Mouse (Mus musculus) forebrain, embryonic 14.5 days (tissue): Measurements from ENCODE around the gene Ctrl. TPM values are rescaled to one million over a fixed set of nuclear protein-coding genes. Genes with fewer than 3 reads are reported as not detected.

ENCODE experiments used
- ATAC-seq: fragments of 200-750 bp; cut with Nextera tagmentation; 2 replicates; pipeline ENCODE4 v1.8.0; 2017; ENCODE audit warnings: mild to moderate bottlenecking, moderate library complexity
- DNase-seq: peaks from one replicate; pipeline ENCODE4 v3.0.0-alpha.2; 2015; ENCODE audit warnings: low spot score
- H3K27ac ChIP-seq: fragments of 300-500 bp; sonication (generic); 2 replicates; pipeline ENCODE4 v1.5.1; 2014; ENCODE audit warnings: low read depth, mild to moderate bottlenecking, control low read depth, low read length, moderate library complexity
- H3K27me3 ChIP-seq: fragments of 300-500 bp; sonication (generic); replicated peaks from 2 replicates; pipeline ENCODE4 v1.6.1; 2014; ENCODE audit warnings: low read length, control low read depth, mixed read lengths; ENCODE audit not compliant: control insufficient read depth, insufficient read depth
- H3K36me3 ChIP-seq: fragments of 300-500 bp; sonication (generic); 2 replicates; pipeline ENCODE4 v1.6.1; 2014; ENCODE audit warnings: low read length, control low read depth; ENCODE audit not compliant: control insufficient read depth, insufficient read depth
- H3K4me1 ChIP-seq: fragments of 300-500 bp; sonication (generic); 2 replicates; pipeline ENCODE4 v1.6.1; 2014; ENCODE audit warnings: antibody characterized with exemption, low read length, control low read depth; ENCODE audit not compliant: control insufficient read depth, insufficient read depth
- H3K4me2 ChIP-seq: fragments of 300-500 bp; sonication (generic); 2 replicates; pipeline ENCODE4 v1.6.1; 2014; ENCODE audit warnings: mild to moderate bottlenecking, control low read depth, low read length
- H3K4me3 ChIP-seq: fragments of 300-500 bp; sonication (generic); 2 replicates; pipeline ENCODE4 v1.5.1; 2014; ENCODE audit warnings: low read depth, low read length, control low read depth
- H3K9ac ChIP-seq: fragments of 300-500 bp; sonication (generic); 2 replicates; pipeline ENCODE4 v1.6.1; 2014; ENCODE audit warnings: mild to moderate bottlenecking, low read length, control low read depth, moderate library complexity
- H3K9me3 ChIP-seq: fragments of 300-500 bp; sonication (generic); replicated peaks from 2 replicates; pipeline ENCODE4 v1.6.1; 2016; ENCODE audit warnings: low read length, control low read depth, mixed read lengths; ENCODE audit not compliant: control insufficient read depth
- WGBS: fragments of 180-500 bp; shearing (Covaris S2); extraction: QIAGEN DNeasy Blood & Tissue Kit; methylation state at CpG from one replicate; pipeline ENCODE4 v1.1.7; 2014; 5-methylcytosine and 5-hydroxymethylcytosine counted together
- polyA plus RNA-seq: library from polyadenylated mRNA; unstranded; fragments of >200 nt; fragmentation: Nextera tagmentation; extraction: Ambion mirVana; gene quantifications from 2 replicates; pipeline ENCODE4 v1.2.1, GENCODE M21; 2014

The Ctrl gene
- polyA plus RNA-seq, 1 experiment from 2014 or later: 1.9 TPM

DNA sequence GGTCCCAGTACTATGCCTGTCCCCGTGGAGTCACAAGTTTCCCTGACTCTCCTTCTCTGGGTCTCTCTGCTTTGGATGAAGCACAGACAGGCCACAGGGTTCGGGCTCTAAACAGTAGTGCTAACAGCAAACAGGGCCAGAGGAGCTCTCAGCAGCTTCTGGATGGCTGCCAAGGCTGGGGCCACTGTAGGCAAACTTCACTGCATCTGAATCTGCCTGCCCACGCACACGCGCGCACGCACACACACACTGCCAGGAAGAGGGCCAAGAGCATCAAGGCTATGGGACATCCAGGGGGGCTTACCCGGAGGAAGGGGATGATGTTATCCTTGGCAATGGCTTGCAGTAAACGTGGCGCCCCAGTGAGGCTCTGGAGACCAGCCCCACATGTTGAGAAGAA lies 15.7 kb upstream of the Ctrl start:
- Histone ChIP-seq H3K4me2 (no peak overlapping the region), H3K4me1 (no peaks in the 10 kb centered on the region), H3K36me3 (no peaks in the 10 kb centered on the region), H3K27ac (no peak overlapping the region), H3K9ac (no peak overlapping the region), H3K4me3 (no peak overlapping the region), H3K27me3 (no peaks in the 10 kb centered on the region), H3K9me3 (no peaks in the 10 kb centered on the region)
- DNase-seq (peak; percentile 60), ATAC-seq (peak; percentile 33; the same call in 1 of the 2 replicates)
- WGBS: 50% methylated on average over 10 of the region's 10 CpGs

DNA sequence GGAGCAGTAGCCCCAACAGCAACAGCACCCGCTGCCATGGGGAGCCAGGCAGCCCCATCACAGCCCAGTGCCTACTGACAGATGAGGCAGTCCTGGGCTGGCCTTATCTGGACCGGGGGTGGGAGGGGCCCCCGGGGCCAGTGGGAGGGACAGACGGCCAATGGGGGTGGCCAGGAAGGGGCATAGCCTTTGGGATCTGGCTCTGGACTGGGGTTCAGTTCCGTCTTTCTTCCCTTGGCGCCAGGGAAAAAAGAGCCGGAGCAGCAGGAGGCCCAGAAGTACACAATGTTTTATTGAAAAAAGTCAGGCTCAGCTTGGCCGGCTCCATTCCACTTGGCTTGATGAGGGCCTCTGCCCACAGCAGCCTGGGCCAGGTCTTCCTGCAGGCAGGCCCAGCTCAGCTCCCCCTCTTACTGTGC lies 9.7 kb upstream of the Ctrl start, which contains the start of gene Lcat:
TSS of gene Lcat (minus strand) at position 62 of the 419 bp plus-strand sequence.
- H3K4me3 ChIP-seq: no peak within 1 kb of the TSS
- no peak within 1 kb of the TSS for H3K9ac ChIP-seq
- ATAC-seq: no peak
- no peaks in the 10 kb centered on the region; the same call in 1 of the 2 replicates for H3K36me3 ChIP-seq
- no peak for DNase-seq
- H3K9me3 ChIP-seq: no peaks in the 10 kb centered on the region
- no peak within 1 kb of the TSS for H3K27ac ChIP-seq
- H3K4me1 ChIP-seq: no peaks in the 10 kb centered on the region
- H3K27me3 ChIP-seq: no peaks in the 10 kb centered on the region
- H3K4me2 ChIP-seq: no peak within 1 kb of the TSS
- WGBS: 45% methylated on average over 8 of the region's 8 CpGs

DNA sequence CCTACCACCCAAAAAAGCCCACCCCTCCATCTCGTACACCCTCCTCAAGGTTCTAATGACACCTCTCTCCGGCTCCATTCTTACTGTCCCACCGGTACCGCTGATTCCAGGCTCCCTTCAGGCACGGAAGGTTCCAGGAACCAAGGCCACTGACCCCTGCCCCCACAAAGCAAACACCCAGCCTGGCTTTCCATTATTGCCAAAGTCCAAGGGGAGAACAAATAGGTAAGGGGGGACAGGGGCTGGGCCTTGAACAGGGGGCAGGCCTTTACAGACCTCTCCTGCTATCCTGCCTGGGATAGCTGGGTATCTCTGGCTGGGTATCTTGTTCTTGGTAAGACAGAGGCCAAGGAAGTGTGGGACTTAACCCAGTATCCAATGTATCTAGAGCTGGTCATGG lies 8.9 kb upstream of the Ctrl start:
- no peaks in the 10 kb centered on the region; the same call in 1 of the 2 replicates for H3K4me1 ChIP-seq
- ATAC-seq: no peak
- no peaks in the 10 kb centered on the region; the same call in 1 of the 2 replicates for H3K36me3 ChIP-seq
- no peak overlapping the region for H3K4me3 ChIP-seq
- H3K27ac ChIP-seq: no peak overlapping the region
- no peak for DNase-seq
- no peaks in the 10 kb centered on the region for H3K9me3 ChIP-seq
- H3K4me2 ChIP-seq: no peak overlapping the region
- H3K9ac ChIP-seq: no peak overlapping the region
- 95% methylated on average over 5 of the region's 5 CpGs for WGBS
- H3K27me3 ChIP-seq: no peaks in the 10 kb centered on the region

DNA sequence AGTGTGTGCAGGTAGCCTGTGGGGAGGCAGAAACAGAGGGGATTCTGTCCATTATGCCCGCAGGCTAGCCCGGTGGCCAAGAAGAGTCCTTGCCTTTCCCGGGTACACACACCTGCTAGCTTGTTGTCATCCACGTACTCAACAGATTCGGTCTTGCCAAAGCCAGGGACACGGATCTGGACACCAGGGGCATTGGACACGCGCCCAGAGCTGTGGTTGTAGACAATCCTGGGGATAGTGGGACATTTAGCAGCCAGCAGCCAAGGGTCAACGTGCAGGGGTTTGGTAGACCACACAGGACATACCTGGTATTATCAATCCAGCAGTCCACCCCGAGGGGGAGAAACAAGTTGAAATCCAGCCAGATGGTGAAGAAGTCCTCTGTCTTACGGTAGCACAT lies 8.4 kb upstream of the Ctrl start:
- no peak for DNase-seq
- no peak overlapping the region for H3K9ac ChIP-seq
- WGBS: 93% methylated on average over 11 of the region's 11 CpGs
- no peaks in the 10 kb centered on the region for H3K27me3 ChIP-seq
- no peak overlapping the region for H3K4me3 ChIP-seq
- ATAC-seq: no peak
- H3K4me2 ChIP-seq: no peak overlapping the region
- no peaks in the 10 kb centered on the region for H3K9me3 ChIP-seq
- H3K36me3 ChIP-seq: no peaks in the 10 kb centered on the region; the same call in 1 of the 2 replicates
- H3K4me1 ChIP-seq: no peaks in the 10 kb centered on the region; the same call in 1 of the 2 replicates
- H3K27ac ChIP-seq: no peak overlapping the region

DNA sequence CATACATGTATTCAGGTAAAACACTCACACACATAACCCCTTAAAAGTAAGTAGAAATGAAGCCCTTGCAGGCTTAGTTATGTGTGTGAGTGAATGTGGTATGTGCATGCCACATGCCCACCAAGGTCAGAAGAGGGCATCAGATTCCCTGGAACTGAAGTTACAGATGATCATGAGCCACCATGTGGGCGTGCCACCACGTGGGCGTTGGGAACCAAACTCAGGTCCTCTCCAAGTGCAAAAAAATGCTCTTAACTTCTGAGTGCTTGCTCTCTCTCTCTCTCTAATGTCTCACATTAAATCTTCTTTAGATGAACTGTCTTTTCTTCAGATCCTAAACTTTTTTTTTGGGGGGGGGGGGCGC lies 4.6 kb upstream of the Ctrl start, which contains the start of gene Psmb10:
TSS of gene Psmb10 (minus strand) at position 139 of the 364 bp plus-strand sequence.
- ATAC-seq: no peak
- Histone ChIP-seq H3K4me2 (peak within 1 kb of the TSS; percentile 75), H3K9ac (peak within 1 kb of the TSS; percentile 77), H3K27ac (peak within 1 kb of the TSS; percentile 70), H3K9me3 (no peaks in the 10 kb centered on the region), H3K4me1 (peaks cover 5% of the 10 kb centered on the region), H3K4me3 (peak within 1 kb of the TSS; percentile 55), H3K36me3 (0 out of 2 replicates have a peak, but pooled peaks cover under 1% of the 10 kb centered on the region), H3K27me3 (no peaks in the 10 kb centered on the region)
- WGBS: 38% methylated on average over 4 of the region's 4 CpGs
- DNase-seq: peak; percentile 15

DNA sequence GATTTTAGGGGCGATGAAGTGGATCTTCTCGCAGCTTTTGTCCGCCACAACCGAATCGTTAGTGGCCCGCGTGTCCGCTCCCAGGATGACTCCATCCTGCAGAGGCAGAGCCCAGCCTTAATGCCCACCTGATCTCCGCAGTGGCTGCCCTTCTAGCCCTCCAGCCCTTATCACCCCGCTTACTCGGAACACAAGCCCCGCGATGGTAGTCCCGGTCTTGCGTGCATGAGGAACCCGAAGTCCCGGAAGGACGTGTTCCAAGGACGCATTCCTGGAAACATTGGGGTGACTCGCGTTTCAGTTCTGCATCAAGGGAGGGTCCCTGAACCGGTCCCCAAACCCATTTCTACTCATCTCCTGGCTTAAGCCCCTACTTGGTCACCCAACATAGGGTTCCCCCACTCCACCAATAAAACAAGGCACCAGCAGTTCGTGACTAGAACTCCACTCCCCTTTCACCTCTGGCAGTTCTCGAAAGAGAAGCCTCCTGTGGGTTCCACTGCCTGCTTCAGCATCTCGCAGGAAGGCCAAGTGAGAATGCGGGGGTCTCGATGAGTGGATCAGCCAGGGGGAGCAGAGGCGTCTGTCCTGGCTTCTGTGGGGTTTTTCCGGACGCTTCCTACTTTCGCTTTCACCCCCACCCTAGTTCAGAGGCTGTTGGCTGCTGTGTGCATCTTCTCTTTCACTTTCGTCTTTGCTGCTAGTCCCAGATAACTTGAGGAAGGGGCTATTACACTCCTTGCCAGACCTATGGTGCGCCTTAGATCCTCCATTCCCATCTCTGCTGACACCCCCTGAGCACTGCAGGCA lies 4.0 kb upstream of the Ctrl start:
- ATAC-seq (peak; percentile 4; the same call in 1 of the 2 replicates), DNase-seq (peak; percentile 45)

DNA sequence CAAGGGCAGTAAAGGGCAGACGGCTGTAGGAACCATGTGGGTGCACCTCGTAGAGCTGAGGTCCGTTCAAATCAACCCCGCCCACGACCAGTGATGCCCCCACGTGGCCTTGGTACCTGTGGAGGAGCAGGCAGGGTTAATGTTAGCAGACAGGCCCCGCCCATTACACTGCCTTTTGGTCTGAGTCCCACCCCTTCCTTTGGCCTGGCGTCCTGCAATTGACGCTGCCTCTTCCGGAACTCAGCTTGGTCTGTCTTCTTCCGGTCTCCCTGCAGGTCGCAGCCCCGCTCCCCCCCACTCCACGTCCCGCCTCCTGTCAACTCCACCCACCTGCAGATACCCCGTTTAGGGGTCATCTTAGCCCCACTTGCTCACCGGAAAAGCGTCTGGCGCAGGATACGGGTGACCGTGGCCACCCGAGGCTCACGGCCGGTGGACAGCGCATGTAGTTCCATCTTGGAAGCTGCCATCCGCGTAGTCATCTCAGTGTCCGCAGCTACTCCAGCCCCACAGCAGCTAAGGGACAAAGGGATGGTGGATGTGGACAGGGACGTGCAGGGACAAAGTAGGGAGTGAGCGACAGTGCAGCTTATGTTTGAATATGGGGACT lies 3.3 kb upstream of the Ctrl start:
- Histone ChIP-seq H3K36me3 (peaks cover 5% of the 10 kb centered on the region; the same call in 1 of the 2 replicates), H3K27ac (peak overlapping the region; percentile 70), H3K4me1 (peaks cover 5% of the 10 kb centered on the region), H3K4me3 (peak overlapping the region; percentile 55), H3K27me3 (no peaks in the 10 kb centered on the region), H3K9me3 (no peaks in the 10 kb centered on the region), H3K4me2 (peak overlapping the region; percentile 75), H3K9ac (peak overlapping the region; percentile 77)
- DNase-seq: peak; percentile 91
- under 1% methylated on average over 30 of the region's 30 CpGs for WGBS
- ATAC-seq: peak; percentile 91

More for the DNA sequence above, 4.0 kb upstream of the Ctrl start:
- H3K9me3 ChIP-seq: no peaks in the 10 kb centered on the region
- 2% methylated on average over 33 of the region's 33 CpGs for WGBS
- 0 out of 2 replicates have a peak, but pooled peaks cover 2% of the 10 kb centered on the region for H3K36me3 ChIP-seq
- peak overlapping the region; percentile 77 for H3K9ac ChIP-seq
- peaks cover 5% of the 10 kb centered on the region for H3K4me1 ChIP-seq
- H3K4me3 ChIP-seq: peak overlapping the region; percentile 55
- H3K27me3 ChIP-seq: no peaks in the 10 kb centered on the region
- peak overlapping the region; percentile 70 for H3K27ac ChIP-seq
- H3K4me2 ChIP-seq: peak overlapping the region; percentile 75

DNA sequence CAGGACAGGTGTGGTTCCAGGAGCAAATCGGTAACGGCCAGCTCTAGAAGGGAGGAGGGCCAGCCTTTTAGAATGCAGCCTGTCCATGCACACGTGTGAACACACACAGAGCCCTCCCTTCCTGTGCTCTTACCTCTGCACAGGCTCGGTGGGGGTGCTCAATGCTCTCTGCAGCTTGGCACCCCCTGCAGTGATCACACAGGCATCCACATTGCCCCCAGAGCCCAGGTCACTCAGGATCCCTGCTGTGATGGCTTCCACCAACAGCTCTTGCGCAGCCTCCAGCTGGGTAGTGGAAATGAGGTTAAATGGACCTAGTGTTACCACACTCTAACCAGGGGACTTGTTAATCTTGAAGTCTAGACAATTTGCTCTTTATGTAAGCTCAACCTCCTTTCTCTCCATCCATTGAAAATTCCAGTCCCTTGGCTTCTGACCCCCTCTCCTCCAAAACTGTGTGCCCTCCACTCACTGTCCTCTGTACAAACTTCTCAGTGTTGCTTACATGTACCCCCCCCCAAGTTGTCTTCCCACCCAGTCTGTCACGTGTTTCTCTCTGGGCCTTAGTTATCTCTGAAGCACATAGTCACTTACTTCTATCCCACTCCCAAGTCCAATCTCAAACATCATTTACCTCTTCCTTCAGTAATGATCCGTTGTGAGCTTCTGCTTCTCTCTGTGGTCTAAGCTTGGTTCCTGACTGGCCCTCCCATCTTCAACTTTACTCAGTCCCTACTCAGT lies 2.4 kb upstream of the Ctrl start:
- Histone ChIP-seq H3K9me3 (no peaks in the 10 kb centered on the region), H3K36me3 (peaks cover 8% of the 10 kb centered on the region; the same call in 1 of the 2 replicates), H3K4me2 (peak overlapping the region; percentile 75), H3K4me1 (peaks cover 5% of the 10 kb centered on the region), H3K27ac (no peak overlapping the region), H3K9ac (peak overlapping the region; percentile 77), H3K27me3 (no peaks in the 10 kb centered on the region), H3K4me3 (peak overlapping the region; percentile 55)
- WGBS: 29% methylated on average over 7 of the region's 7 CpGs
- no peak for ATAC-seq
- DNase-seq: no peak
